Mouse (Mus musculus) C2C12 (cell line): ENCODE data around the gene Slc38a2.

ENCODE experiments used
- CTCF ChIP-seq: IDR thresholded peaks from one replicate; pipeline ENCODE4 v1.5.1; 2011; ENCODE audit not compliant: control insufficient read depth, insufficient read depth, insufficient read length
- MYOD1 ChIP-seq: IDR thresholded peaks from one replicate; pipeline ENCODE4 v1.6.1; 2011; ENCODE audit warnings: low read depth; ENCODE audit not compliant: control insufficient read depth, insufficient read length
- USF1 ChIP-seq: IDR thresholded peaks from one replicate; pipeline ENCODE4 v1.6.1; 2011; ENCODE audit warnings: low read depth, mild to moderate bottlenecking, control low read depth, moderate library complexity

- TF ChIP-seq CTCF: no peak
- no peak for TF ChIP-seq USF1
- TF ChIP-seq MYOD1: no peak
Measured at GRCm38 (mm10) chr15:96710352-96711114, 11.0 kb upstream of the Slc38a2 start.
